Mouse (Mus musculus): ENCODE measurements around the gene Ptpn7. TPM values are rescaled to one million over a fixed set of nuclear protein-coding genes. Genes with fewer than 3 reads are reported as not detected.
"Not testable (repeated sequence)": the region's sequence is repeated elsewhere in the genome, so short reads cannot be mapped to it uniquely, and the experiment has no call there.

Gene Ptpn7
- total and polyA plus RNA-seq, 2 experiments from 2014 or later, result 0.30 to 3.9 TPM

DNA sequence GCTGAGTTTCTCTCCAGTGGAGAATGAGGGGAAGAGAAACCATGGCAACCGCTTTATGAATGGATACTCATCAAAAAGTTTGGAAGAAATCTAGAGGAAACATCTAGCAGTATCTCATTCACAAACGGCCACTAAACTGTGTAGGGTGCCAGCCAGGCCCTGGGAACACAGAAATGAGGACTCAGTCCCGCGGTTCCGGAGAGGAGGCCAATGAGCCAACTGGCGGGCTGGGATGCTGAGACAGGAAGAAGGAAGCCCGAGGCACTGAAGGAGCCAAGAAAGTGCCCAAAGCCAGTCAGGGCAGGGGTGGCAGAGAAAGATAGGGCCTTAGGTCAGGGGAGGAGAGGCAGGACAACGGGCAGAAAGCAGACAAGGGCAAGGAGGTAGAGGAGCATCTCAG is 53.9 kb downstream of the Ptpn7 start:
- 44% methylated on average over 8 of the region's 8 CpGs for WGBS
- DNase-seq (ENCODE audit: low spot score) (no peak), ATAC-seq (ENCODE audit: insufficient read depth, low read depth) (no peak)
- Histone ChIP-seq H3K9me3 (replicated peaks; ENCODE audit: control insufficient read depth, low read length) (no peaks in the 10 kb centered on the region), H3K4me1 (ENCODE audit: control insufficient read depth, insufficient read depth) (peaks cover 8% of the 10 kb centered on the region), H3K27me3 (ENCODE audit: control insufficient read depth, insufficient read depth, low read length) (peaks cover 33% of the 10 kb centered on the region), H3K4me3 (ENCODE audit: low read depth, low read length) (no peak overlapping the region), H3K36me3 (replicated peaks; ENCODE audit: control insufficient read depth, insufficient read depth, low read length) (no peaks in the 10 kb centered on the region), H3K27ac (ENCODE audit: low read depth) (no peak overlapping the region), H3K9ac (replicated peaks; ENCODE audit: low read depth, low read length) (no peak overlapping the region), H3K4me2 (ENCODE audit: low read depth, low read length) (no peak overlapping the region)
- no peak for TF ChIP-seq CTCF (IDR thresholded peaks at IDR 0.05; ENCODE audit: low read depth)

DNA sequence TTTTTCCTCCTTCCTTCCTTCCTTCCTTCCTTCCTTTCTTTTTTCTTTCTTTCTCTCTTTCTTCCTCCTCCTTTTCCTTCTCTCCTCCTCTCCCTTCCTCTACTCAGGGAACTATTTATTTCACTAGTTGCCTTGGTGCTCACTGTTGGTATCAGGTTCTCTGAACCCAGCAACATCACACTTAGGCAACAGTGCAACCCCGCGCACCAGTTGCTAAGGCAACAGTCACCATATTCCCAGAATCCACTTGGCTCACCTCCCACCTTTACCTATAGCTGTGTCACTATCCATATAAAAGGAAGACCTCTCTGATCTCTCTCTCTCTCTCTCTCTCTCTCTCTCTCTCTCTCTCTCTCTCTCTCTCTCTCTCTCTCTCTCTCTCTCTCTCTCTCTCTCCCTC is 54.5 kb downstream of the Ptpn7 start:
- H3K4me1 ChIP-seq (ENCODE audit: control insufficient read depth, insufficient read depth); H3K27ac ChIP-seq (ENCODE audit: low read depth); H3K9me3 ChIP-seq (replicated peaks; ENCODE audit: control insufficient read depth, low read length); H3K9ac ChIP-seq (replicated peaks; ENCODE audit: low read depth, low read length); H3K4me3 ChIP-seq (ENCODE audit: low read depth, low read length); H3K4me2 ChIP-seq (ENCODE audit: low read depth, low read length); ATAC-seq (ENCODE audit: insufficient read depth, low read depth); DNase-seq (ENCODE audit: low spot score); H3K36me3 ChIP-seq (replicated peaks; ENCODE audit: control insufficient read depth, insufficient read depth, low read length): not testable (repeated sequence)
- WGBS, result 60% methylated on average over 2 of the region's 2 CpGs
- H3K27me3 ChIP-seq (ENCODE audit: control insufficient read depth, insufficient read depth, low read length), result peaks cover 33% of the 10 kb centered on the region

DNA sequence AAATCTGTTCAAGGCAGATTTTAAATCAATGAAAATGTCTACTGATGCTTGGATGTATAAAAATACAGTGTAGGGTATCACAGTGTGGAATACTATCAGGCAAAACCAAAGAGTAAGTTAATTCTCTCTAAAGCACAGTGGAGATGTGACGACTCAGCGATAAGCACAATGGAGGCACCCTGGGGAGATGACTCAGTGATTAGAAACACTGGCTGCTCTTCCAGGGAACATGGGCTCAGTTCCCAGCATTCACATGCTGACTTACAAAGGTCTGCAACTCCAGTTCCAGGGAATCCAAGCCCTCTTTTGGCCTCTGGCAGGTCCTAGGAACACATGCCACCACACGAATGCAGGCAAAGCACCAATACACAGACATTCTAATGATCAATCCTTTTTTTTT is 55.7 kb downstream of the Ptpn7 start:
- no peak overlapping the region for H3K4me2 ChIP-seq (ENCODE audit: low read depth, low read length)
- no peak overlapping the region for H3K27ac ChIP-seq (ENCODE audit: low read depth)
- H3K4me1 ChIP-seq (ENCODE audit: control insufficient read depth, insufficient read depth), result peaks cover 2% of the 10 kb centered on the region
- WGBS, result 17% methylated on average over 3 of the region's 3 CpGs
- no peak for TF ChIP-seq CTCF (IDR thresholded peaks at IDR 0.05; ENCODE audit: low read depth)
- H3K36me3 ChIP-seq (replicated peaks; ENCODE audit: control insufficient read depth, insufficient read depth, low read length), result no peaks in the 10 kb centered on the region
- ATAC-seq (ENCODE audit: insufficient read depth, low read depth), result peak; percentile 51; the same call in 1 of the 2 replicates
- H3K9ac ChIP-seq (replicated peaks; ENCODE audit: low read depth, low read length), result no peak overlapping the region
- no peak for DNase-seq (ENCODE audit: low spot score)
- H3K27me3 ChIP-seq (ENCODE audit: control insufficient read depth, insufficient read depth, low read length), result peaks cover 26% of the 10 kb centered on the region
- no peak overlapping the region for H3K4me3 ChIP-seq (ENCODE audit: low read depth, low read length)
- H3K9me3 ChIP-seq (replicated peaks; ENCODE audit: control insufficient read depth, low read length), result no peaks in the 10 kb centered on the region

DNA sequence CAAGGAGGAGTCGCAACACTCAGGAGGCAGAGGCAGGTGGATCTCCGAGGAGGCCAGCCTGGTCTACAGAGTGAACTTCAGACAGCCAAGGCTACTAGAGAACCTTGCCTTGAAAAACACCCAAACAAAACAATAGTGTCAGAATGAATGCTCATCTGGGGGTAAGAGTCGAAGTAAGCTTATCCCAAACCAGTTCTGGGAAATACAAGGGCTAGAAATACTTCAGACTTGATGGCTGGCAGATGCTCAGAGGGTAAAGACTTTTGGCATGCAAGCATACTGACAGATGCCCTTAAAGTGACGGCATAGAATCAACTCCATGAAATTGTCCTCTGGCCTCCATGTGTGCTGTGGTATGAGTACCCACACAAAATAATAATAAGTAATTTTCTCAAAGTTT is 56.7 kb downstream of the Ptpn7 start:
- TF ChIP-seq EP300 (IDR thresholded peaks at IDR 0.05; ENCODE audit: low read depth) (no peak), CTCF (IDR thresholded peaks at IDR 0.05; ENCODE audit: low read depth) (no peak)
- 81% methylated on average over 4 of the region's 4 CpGs for WGBS
- peaks cover 23% of the 10 kb centered on the region for H3K27me3 ChIP-seq (ENCODE audit: control insufficient read depth, insufficient read depth, low read length)
- DNase-seq (ENCODE audit: low spot score), result no peak
- H3K36me3 ChIP-seq (replicated peaks; ENCODE audit: control insufficient read depth, insufficient read depth, low read length), result no peaks in the 10 kb centered on the region
- H3K9ac ChIP-seq (replicated peaks; ENCODE audit: low read depth, low read length), result no peak overlapping the region
- H3K4me1 ChIP-seq (ENCODE audit: control insufficient read depth, insufficient read depth), result no peaks in the 10 kb centered on the region
- H3K9me3 ChIP-seq (replicated peaks; ENCODE audit: control insufficient read depth, low read length), result no peaks in the 10 kb centered on the region
- no peak overlapping the region for H3K27ac ChIP-seq (ENCODE audit: low read depth)
- H3K4me2 ChIP-seq (ENCODE audit: low read depth, low read length), result no peak overlapping the region
- no peak for ATAC-seq (ENCODE audit: insufficient read depth, low read depth)
- H3K4me3 ChIP-seq (ENCODE audit: low read depth, low read length), result no peak overlapping the region

DNA sequence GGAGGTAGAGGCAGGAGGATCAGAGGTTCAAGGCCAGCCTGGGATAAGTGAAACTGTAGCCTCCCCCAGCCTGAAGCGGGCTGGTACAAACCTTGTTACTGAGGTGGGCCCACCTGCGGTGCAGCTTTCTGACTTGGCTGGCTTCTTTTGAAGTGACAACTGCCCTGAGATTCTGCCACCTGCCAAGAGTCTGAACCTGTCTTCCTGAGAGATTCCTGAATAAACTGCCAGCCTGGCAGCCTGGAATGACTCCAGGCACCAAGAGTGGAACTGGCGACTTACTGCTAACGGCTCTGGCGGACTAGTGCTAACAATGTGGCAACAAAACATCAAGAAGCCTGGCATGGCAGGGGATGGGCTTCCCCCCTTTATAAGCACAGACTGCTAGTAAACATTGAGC is 61.8 kb downstream of the Ptpn7 start:
- not testable (repeated sequence) for H3K9ac ChIP-seq (replicated peaks; ENCODE audit: low read depth, low read length); H3K9me3 ChIP-seq (replicated peaks; ENCODE audit: control insufficient read depth, low read length); ATAC-seq (ENCODE audit: insufficient read depth, low read depth); H3K4me2 ChIP-seq (ENCODE audit: low read depth, low read length); H3K4me3 ChIP-seq (ENCODE audit: low read depth, low read length); DNase-seq (ENCODE audit: low spot score); H3K27me3 ChIP-seq (ENCODE audit: control insufficient read depth, insufficient read depth, low read length); H3K27ac ChIP-seq (ENCODE audit: low read depth); H3K36me3 ChIP-seq (replicated peaks; ENCODE audit: control insufficient read depth, insufficient read depth, low read length); H3K4me1 ChIP-seq (ENCODE audit: control insufficient read depth, insufficient read depth)
- WGBS, result 77% methylated on average over 5 of the region's 5 CpGs

Other genes starting within 250 kb of the Ptpn7 start
- gene Ppp1r12b, start 176.8 kb upstream of the Ptpn7 start, total RNA-seq (2014; rRNA removed; ENCODE audit: low replicate concordance), result 65.3 and 69.9 TPM in 2 replicates
- 22.6 and 23.0 TPM in 2 replicates for gene Ppp1r12b, start 176.8 kb upstream of the Ptpn7 start, polyA plus RNA-seq (2015; fragmentation: Nextera tagmentation; extraction: Ambion mirVana)
- 30.2 and 34.3 TPM in 2 replicates for gene Ube2t, start 170.1 kb upstream of the Ptpn7 start, total RNA-seq (2014; rRNA removed; ENCODE audit: low replicate concordance)
- 22.5 and 25.3 TPM in 2 replicates for gene Ube2t, start 170.1 kb upstream of the Ptpn7 start, polyA plus RNA-seq (2015; fragmentation: Nextera tagmentation; extraction: Ambion mirVana)
- 8.6 and 17.3 TPM in 2 replicates for gene Lgr6, start 27.4 kb upstream of the Ptpn7 start, total RNA-seq (2014; rRNA removed; ENCODE audit: low replicate concordance)
- 3.8 and 4.5 TPM in 2 replicates for gene Lgr6, start 27.4 kb upstream of the Ptpn7 start, polyA plus RNA-seq (2015; fragmentation: Nextera tagmentation; extraction: Ambion mirVana)
- 40.1 and 43.4 TPM in 2 replicates for gene Arl8a, start 14.1 kb downstream of the Ptpn7 start, total RNA-seq (2014; rRNA removed; ENCODE audit: low replicate concordance)
- gene Arl8a, start 14.1 kb downstream of the Ptpn7 start, polyA plus RNA-seq (2015; fragmentation: Nextera tagmentation; extraction: Ambion mirVana), result 31.9 and 35.3 TPM in 2 replicates
- gene Gpr37l1, start 35.0 kb downstream of the Ptpn7 start, total RNA-seq (2014; rRNA removed; ENCODE audit: low replicate concordance), result not detected in 2 replicates
- gene Gpr37l1, start 35.0 kb downstream of the Ptpn7 start, polyA plus RNA-seq (2015; fragmentation: Nextera tagmentation; extraction: Ambion mirVana), result not detected in 2 replicates
- 0.99 TPM in 1 of 2 replicates, not detected in the other for gene Elf3, start 125.9 kb downstream of the Ptpn7 start, total RNA-seq (2014; rRNA removed; ENCODE audit: low replicate concordance)
- 0.48 and 0.57 TPM in 2 replicates for gene Elf3, start 125.9 kb downstream of the Ptpn7 start, polyA plus RNA-seq (2015; fragmentation: Nextera tagmentation; extraction: Ambion mirVana)
- gene Rnpep, start 151.4 kb downstream of the Ptpn7 start, total RNA-seq (2014; rRNA removed; ENCODE audit: low replicate concordance), result 41.2 and 45.2 TPM in 2 replicates
- 25.3 and 30.4 TPM in 2 replicates for gene Rnpep, start 151.4 kb downstream of the Ptpn7 start, polyA plus RNA-seq (2015; fragmentation: Nextera tagmentation; extraction: Ambion mirVana)
- 142 and 230 TPM in 2 replicates for gene Timm17a, start 181.1 kb downstream of the Ptpn7 start, total RNA-seq (2014; rRNA removed; ENCODE audit: low replicate concordance)
- 657 and 685 TPM in 2 replicates for gene Timm17a, start 181.1 kb downstream of the Ptpn7 start, polyA plus RNA-seq (2015; fragmentation: Nextera tagmentation; extraction: Ambion mirVana)
- gene Lmod1, start 192.1 kb downstream of the Ptpn7 start, total RNA-seq (2014; rRNA removed; ENCODE audit: low replicate concordance), result 1.1 and 7.5 TPM in 2 replicates
- 1.3 TPM in 2 replicates for gene Lmod1, start 192.1 kb downstream of the Ptpn7 start, polyA plus RNA-seq (2015; fragmentation: Nextera tagmentation; extraction: Ambion mirVana)
- gene Shisa4, start 242.5 kb downstream of the Ptpn7 start, total RNA-seq (2014; rRNA removed; ENCODE audit: low replicate concordance), result 13.8 and 30.7 TPM in 2 replicates
- gene Shisa4, start 242.5 kb downstream of the Ptpn7 start, polyA plus RNA-seq (2015; fragmentation: Nextera tagmentation; extraction: Ambion mirVana), result 21.0 and 26.0 TPM in 2 replicates